ENCODE assay signal across 9 mouse cellular contexts in genomic region chr1:84709810-84710785, GRCm38 (mm10). TPM values are rescaled to one million over a fixed set of nuclear protein-coding genes. Genes with fewer than 3 reads are reported as not detected.
A peak's percentile ranks its signal among the peaks of the same experiment; 100 is the strongest.
DNase-seq lines count a peak whose midpoint lies in the region; ATAC-seq lines count a peak whose summit lies in the region.
"Had no signal": no experiment of that assay in that cellular context is flagged by ENCODE, and none has a peak within 500 bp of the region (broad histone marks: within the 10 kb centered on the region; RNA-seq: fewer than 3 reads in every experiment).

No protein-coding gene starts in this region.

- H3K27me3 ChIP-seq in heart, embryonic 12.5 days (replicated peaks) = 0 out of 2 replicates have a peak, but pooled peaks cover 15% of the 10 kb centered on the region
- H3K27me3 ChIP-seq in forebrain, embryonic 12.5 days = no peaks in the 10 kb centered on the region; the same call in 1 of the 2 replicates
- no peaks in the 10 kb centered on the region for H3K27me3 ChIP-seq in midbrain, embryonic 16.5 days (ENCODE audit: control insufficient read depth, insufficient read depth, low read depth, low read length)

- H3K4me2 ChIP-seq in heart, embryonic 12.5 days = peak overlapping the region; percentile 53
- peak overlapping the region; percentile 57 for H3K4me2 ChIP-seq in forebrain, embryonic 12.5 days
- peak overlapping the region; percentile 57 for H3K4me2 ChIP-seq in midbrain, embryonic 16.5 days (ENCODE audit: low read length)
- H3K4me2 ChIP-seq: liver, embryonic 13.5 days had no signal

- H3K9me3 ChIP-seq in heart, embryonic 12.5 days (replicated peaks) = no peaks in the 10 kb centered on the region
- no peaks in the 10 kb centered on the region for H3K9me3 ChIP-seq in forebrain, embryonic 12.5 days
- no peaks in the 10 kb centered on the region for H3K9me3 ChIP-seq in midbrain, embryonic 16.5 days (replicated peaks; ENCODE audit: control insufficient read depth, low read length, poor library complexity, severe bottlenecking)
- H3K9me3 ChIP-seq: liver, embryonic 13.5 days had no signal

- no peak for ATAC-seq in heart, embryonic 12.5 days (ENCODE audit: insufficient number of reproducible peaks, low FRiP score)
- ATAC-seq in forebrain, embryonic 12.5 days (ENCODE audit: low FRiP score) = peak; percentile 87
- peak; percentile 91 for ATAC-seq in midbrain, embryonic 16.5 days

- H3K4me1 ChIP-seq in heart, embryonic 12.5 days (replicated peaks) = peaks cover 5% of the 10 kb centered on the region; the same call in 1 of the 2 replicates
- 0 out of 2 replicates have a peak, but pooled peaks cover 4% of the 10 kb centered on the region for H3K4me1 ChIP-seq in forebrain, embryonic 12.5 days
- H3K4me1 ChIP-seq in midbrain, embryonic 16.5 days (ENCODE audit: control insufficient read depth, insufficient read depth, low read length) = peaks cover 11% of the 10 kb centered on the region
- H3K4me1 ChIP-seq: liver, embryonic 13.5 days had no signal

- no peak overlapping the region for H3K27ac ChIP-seq in heart, embryonic 12.5 days (ENCODE audit: poor library complexity, severe bottlenecking)
- peak overlapping the region; percentile 46; the same call in 1 of the 2 replicates for H3K27ac ChIP-seq in forebrain, embryonic 12.5 days
- H3K27ac ChIP-seq in midbrain, embryonic 16.5 days (ENCODE audit: low read length) = peak overlapping the region; percentile 88
- H3K27ac ChIP-seq: liver, embryonic 13.5 days had no signal

- no peaks in the 10 kb centered on the region for H3K36me3 ChIP-seq in heart, embryonic 12.5 days
- H3K36me3 ChIP-seq in forebrain, embryonic 12.5 days (replicated peaks) = no peaks in the 10 kb centered on the region
- no peaks in the 10 kb centered on the region for H3K36me3 ChIP-seq in midbrain, embryonic 16.5 days (ENCODE audit: control insufficient read depth, insufficient read depth, low read length)
- H3K36me3 ChIP-seq: liver, embryonic 13.5 days had no signal

- no peak for DNase-seq in heart, adult 8-10 months (ENCODE audit: low spot score)
- peak; percentile 32 for DNase-seq in ZHBTc4 (ENCODE audit: low read depth, low spot score)
- DNase-seq in layer of hippocampus, adult 8-10 months (ENCODE audit: low spot score in 2 of 2) = peak; percentile 85 to 86
- DNase-seq in urinary bladder, adult 2 months (ENCODE audit: low spot score) = no peak
- DNase-seq in adipocyte (ENCODE audit: low spot score) = no peak
- DNase-seq: liver, embryonic 13.5 days had no signal

- 16% methylated on average over 31 of the region's 31 CpGs for WGBS in heart, embryonic 12.5 days
- 16% methylated on average over 31 of the region's 31 CpGs for WGBS in forebrain, embryonic 12.5 days
- WGBS in midbrain, embryonic 16.5 days = 13% methylated on average over 31 of the region's 31 CpGs

- H3K4me3 ChIP-seq in heart, embryonic 12.5 days = peak overlapping the region; percentile 14; the same call in 1 of the 2 replicates
- peak overlapping the region; percentile 33 for H3K4me3 ChIP-seq in forebrain, embryonic 12.5 days (replicated peaks)
- H3K4me3 ChIP-seq in midbrain, embryonic 16.5 days (ENCODE audit: low read depth, low read length) = peak overlapping the region; percentile 36
- H3K4me3 ChIP-seq: liver, embryonic 13.5 days had no signal

- no peak overlapping the region for H3K9ac ChIP-seq in heart, embryonic 12.5 days
- H3K9ac ChIP-seq in forebrain, embryonic 12.5 days = peak overlapping the region; percentile 40
- peak overlapping the region; percentile 52 for H3K9ac ChIP-seq in midbrain, embryonic 16.5 days (ENCODE audit: low read depth, low read length)
- H3K9ac ChIP-seq: liver, embryonic 13.5 days had no signal

RNA-seq across cellular contexts. Expression of gene Dner, which starts 14.1 kb away (rescaled TPM):
- 1.0 and 1.2 TPM in 2 replicates for polyA plus RNA-seq in heart, embryonic 12.5 days (2016; fragmentation: Nextera tagmentation; extraction: Ambion mirVana)
- total RNA-seq in heart, adult 8-10 months (2022) = under 1 TPM in 1 of 4 experiments, not detected in 3; 0.06 TPM
- polyA plus RNA-seq in forebrain, embryonic 12.5 days (2016; fragmentation: Nextera tagmentation; extraction: Ambion mirVana) = 69.3 and 73.7 TPM in 2 replicates
- 100 to 1,000 TPM; 107 to 134 (median 125) TPM for total RNA-seq in layer of hippocampus, adult 8-10 months (2022)
- 294 and 301 TPM in 2 replicates for polyA plus RNA-seq in midbrain, embryonic 16.5 days (2015; fragmentation: Nextera tagmentation; extraction: Ambion mirVana)
- polyA plus RNA-seq in urinary bladder, adult 2 months (2012; rRNA removed) = 18.8 and 24.2 TPM in 2 replicates

Comparison
In these comparisons a context has a peak if more than half of its experiments do, and no peak if none do; other contexts are left out.
1. DNase-seq: peak in ZHBTc4 (single experiment) and layer of hippocampus, adult 8-10 months (2 of 2); none in heart, adult 8-10 months (single experiment), urinary bladder, adult 2 months (single experiment) and adipocyte (single experiment).
2. Peak in every context shown above with its lines, with median percentiles within 50 percentile points of each other: H3K4me2 ChIP-seq and H3K4me3 ChIP-seq.